Mouse (Mus musculus) hindbrain, embryonic 16.5 days (tissue): ENCODE measurements around the gene Sema5a. TPM values are rescaled to one million over a fixed set of nuclear protein-coding genes. Genes with fewer than 3 reads are reported as not detected.

Experiments
- ATAC-seq: fragments of 200-750 bp; cut with Nextera tagmentation; 2 replicates; pipeline ENCODE4 v1.8.0; 2017; ENCODE audit warnings: moderate TSS enrichment, moderate library complexity
- H3K27ac ChIP-seq: fragments of 300-500 bp; sonication (generic); 2 replicates; pipeline ENCODE4 v1.5.1; 2014; ENCODE audit warnings: low read depth, mild to moderate bottlenecking, control low read depth, low read length, moderate library complexity
- H3K27me3 ChIP-seq: fragments of 300-500 bp; sonication (generic); replicated peaks from 2 replicates; pipeline ENCODE4 v1.6.1; 2014; ENCODE audit warnings: low read length; ENCODE audit not compliant: control insufficient read depth, insufficient read depth
- H3K36me3 ChIP-seq: fragments of 300-500 bp; sonication (generic); 2 replicates; pipeline ENCODE4 v1.6.1; 2014; ENCODE audit warnings: mild to moderate bottlenecking, low read length, moderate library complexity, mixed read lengths; ENCODE audit not compliant: control insufficient read depth, insufficient read depth
- H3K4me1 ChIP-seq: fragments of 300-500 bp; sonication (generic); 2 replicates; pipeline ENCODE4 v1.6.1; 2014; ENCODE audit warnings: low read depth, low read length; ENCODE audit not compliant: control insufficient read depth, insufficient read depth
- H3K4me2 ChIP-seq: fragments of 300-500 bp; sonication (generic); 2 replicates; pipeline ENCODE4 v1.6.1; 2014; ENCODE audit warnings: mild to moderate bottlenecking, low read length, control low read depth, moderate library complexity
- H3K4me3 ChIP-seq: fragments of 300-500 bp; sonication (generic); 2 replicates; pipeline ENCODE4 v1.5.1; 2014; ENCODE audit warnings: mild to moderate bottlenecking, low read length, control low read depth, moderate library complexity
- H3K9ac ChIP-seq: fragments of 300-500 bp; sonication (generic); 2 replicates; pipeline ENCODE4 v1.6.1; 2014; ENCODE audit warnings: low read depth, mild to moderate bottlenecking, control low read depth, low read length, moderate library complexity
- H3K9me3 ChIP-seq: fragments of 300-500 bp; sonication (generic); 2 replicates; pipeline ENCODE4 v1.6.1; 2014; ENCODE audit warnings: mild to moderate bottlenecking, low read length, moderate library complexity; ENCODE audit not compliant: control insufficient read depth
- WGBS: fragments of 180-500 bp; shearing (Covaris S2); extraction: QIAGEN DNeasy Blood & Tissue Kit; methylation state at CpG from one replicate; pipeline ENCODE4 v1.1.7; 2014; 5-methylcytosine and 5-hydroxymethylcytosine counted together
- polyA plus RNA-seq: library from polyadenylated mRNA; unstranded; fragments of >200 nt; fragmentation: Nextera tagmentation; extraction: Ambion mirVana; gene quantifications from 2 replicates; pipeline ENCODE4 v1.2.1, GENCODE M21; 2015

Sema5a gene
- polyA plus RNA-seq, 1 experiment from 2014 or later, result 10.1 TPM

- H3K4me1 ChIP-seq, result no peaks in the 10 kb centered on the region
- no peak overlapping the region for H3K4me3 ChIP-seq
- no peaks in the 10 kb centered on the region for H3K36me3 ChIP-seq
- no peak for ATAC-seq
- 82% methylated on average over 4 of the region's 4 CpGs for WGBS
- no peak overlapping the region for H3K4me2 ChIP-seq
- no peaks in the 10 kb centered on the region for H3K27me3 ChIP-seq
- H3K9ac ChIP-seq, result no peak overlapping the region
- no peak overlapping the region for H3K27ac ChIP-seq
- no peaks in the 10 kb centered on the region for H3K9me3 ChIP-seq
These were observed 36.8 kb downstream of the Sema5a start for GRCm38 (mm10) chr15:32281374-32281773.

- no peak overlapping the region for H3K27ac ChIP-seq
- no peak overlapping the region for H3K4me2 ChIP-seq
- WGBS, result 84% methylated on average over 2 of the region's 2 CpGs
These were observed 40.1 kb downstream of the Sema5a start for GRCm38 (mm10) chr15:32284688-32285087.

GRCm38 (mm10) chr15:32286296-32286695, 41.7 kb downstream of the Sema5a start:
- Histone ChIP-seq H3K4me1 (no peaks in the 10 kb centered on the region), H3K9ac (no peak overlapping the region), H3K9me3 (no peaks in the 10 kb centered on the region)

More at GRCm38 (mm10) chr15:32284688-32285087, 40.1 kb downstream of the Sema5a start:
- Histone ChIP-seq H3K4me1 (no peaks in the 10 kb centered on the region), H3K9ac (no peak overlapping the region), H3K9me3 (no peaks in the 10 kb centered on the region), H3K27me3 (no peaks in the 10 kb centered on the region), H3K36me3 (no peaks in the 10 kb centered on the region), H3K4me3 (no peak overlapping the region)
- ATAC-seq, result no peak

GRCm38 (mm10) chr15:32288480-32288879, 43.9 kb downstream of the Sema5a start:
- H3K4me3 ChIP-seq, result no peak overlapping the region
- no peak overlapping the region for H3K27ac ChIP-seq
- H3K4me2 ChIP-seq, result no peak overlapping the region
- H3K27me3 ChIP-seq, result no peaks in the 10 kb centered on the region
- no peaks in the 10 kb centered on the region for H3K9me3 ChIP-seq
- H3K9ac ChIP-seq, result no peak overlapping the region
- no peaks in the 10 kb centered on the region for H3K36me3 ChIP-seq
- no peaks in the 10 kb centered on the region for H3K4me1 ChIP-seq
- ATAC-seq, result no peak
- 43% methylated on average over 6 of the region's 6 CpGs for WGBS

More at GRCm38 (mm10) chr15:32286296-32286695, 41.7 kb downstream of the Sema5a start:
- no peak for ATAC-seq
- no peak overlapping the region for H3K27ac ChIP-seq
- no peaks in the 10 kb centered on the region for H3K36me3 ChIP-seq
- no peak overlapping the region for H3K4me2 ChIP-seq
- no peaks in the 10 kb centered on the region for H3K27me3 ChIP-seq
- WGBS, result 89% methylated on average over 3 of the region's 3 CpGs
- no peak overlapping the region for H3K4me3 ChIP-seq

- no peak for ATAC-seq
- Histone ChIP-seq H3K9me3 (no peaks in the 10 kb centered on the region), H3K4me3 (no peak overlapping the region), H3K36me3 (no peaks in the 10 kb centered on the region), H3K9ac (no peak overlapping the region), H3K4me1 (no peaks in the 10 kb centered on the region), H3K4me2 (no peak overlapping the region), H3K27ac (no peak overlapping the region), H3K27me3 (no peaks in the 10 kb centered on the region)
- 32% methylated on average over 3 of the region's 3 CpGs for WGBS
These were observed 46.4 kb downstream of the Sema5a start for GRCm38 (mm10) chr15:32291000-32291399.

- no peaks in the 10 kb centered on the region for H3K4me1 ChIP-seq
- ATAC-seq, result no peak
- H3K27ac ChIP-seq, result no peak overlapping the region
- no peak overlapping the region for H3K4me3 ChIP-seq
- no peaks in the 10 kb centered on the region for H3K36me3 ChIP-seq
- H3K4me2 ChIP-seq, result no peak overlapping the region
- H3K27me3 ChIP-seq, result no peaks in the 10 kb centered on the region
- H3K9ac ChIP-seq, result no peak overlapping the region
- H3K9me3 ChIP-seq, result no peaks in the 10 kb centered on the region
- WGBS, result 44% methylated on average over 6 of the region's 6 CpGs
These were observed 51.9 kb downstream of the Sema5a start for GRCm38 (mm10) chr15:32296523-32296922.

GRCm38 (mm10) chr15:32297266-32297665, 52.7 kb downstream of the Sema5a start:
- Histone ChIP-seq H3K27me3 (no peaks in the 10 kb centered on the region), H3K9me3 (no peaks in the 10 kb centered on the region), H3K27ac (no peak overlapping the region), H3K4me1 (no peaks in the 10 kb centered on the region), H3K4me3 (no peak overlapping the region), H3K9ac (no peak overlapping the region), H3K36me3 (no peaks in the 10 kb centered on the region), H3K4me2 (no peak overlapping the region)
- no peak for ATAC-seq
- 95% methylated on average over 5 of the region's 5 CpGs for WGBS

- Histone ChIP-seq H3K4me1 (no peaks in the 10 kb centered on the region), H3K36me3 (no peaks in the 10 kb centered on the region), H3K27ac (no peak overlapping the region), H3K4me2 (no peak overlapping the region), H3K4me3 (no peak overlapping the region), H3K9me3 (no peaks in the 10 kb centered on the region), H3K27me3 (no peaks in the 10 kb centered on the region), H3K9ac (no peak overlapping the region)
- no peak for ATAC-seq
- 77% methylated on average over 6 of the region's 6 CpGs for WGBS
These were observed 53.9 kb downstream of the Sema5a start for GRCm38 (mm10) chr15:32298525-32298924.

- no peak overlapping the region for H3K4me3 ChIP-seq
- H3K9ac ChIP-seq, result no peak overlapping the region
- no peaks in the 10 kb centered on the region for H3K9me3 ChIP-seq
- no peaks in the 10 kb centered on the region for H3K27me3 ChIP-seq
- no peak overlapping the region for H3K4me2 ChIP-seq
- WGBS, result 80% methylated on average over 4 of the region's 4 CpGs
- ATAC-seq, result no peak
- H3K4me1 ChIP-seq, result no peaks in the 10 kb centered on the region
- no peaks in the 10 kb centered on the region for H3K36me3 ChIP-seq
- no peak overlapping the region for H3K27ac ChIP-seq
These were observed 56.4 kb downstream of the Sema5a start for GRCm38 (mm10) chr15:32300991-32301390.
